Mouse (Mus musculus): ENCODE results near the gene Hoxd4. TPM values are rescaled to one million over a fixed set of nuclear protein-coding genes. Genes with fewer than 3 reads are reported as not detected.

Gene Hoxd4
- total RNA-seq, 2 experiments from 2014 or later: 1.4 to 2.7 TPM

- intact Hi-C loops (cut with DNase I; ENCODE audit: low total_unique reads): no loop called here
- no peak for DNase-seq
These were observed 34.6 kb upstream of the Hoxd4 start for GRCm38 (mm10) chr2:74677106-74677505.

DNA sequence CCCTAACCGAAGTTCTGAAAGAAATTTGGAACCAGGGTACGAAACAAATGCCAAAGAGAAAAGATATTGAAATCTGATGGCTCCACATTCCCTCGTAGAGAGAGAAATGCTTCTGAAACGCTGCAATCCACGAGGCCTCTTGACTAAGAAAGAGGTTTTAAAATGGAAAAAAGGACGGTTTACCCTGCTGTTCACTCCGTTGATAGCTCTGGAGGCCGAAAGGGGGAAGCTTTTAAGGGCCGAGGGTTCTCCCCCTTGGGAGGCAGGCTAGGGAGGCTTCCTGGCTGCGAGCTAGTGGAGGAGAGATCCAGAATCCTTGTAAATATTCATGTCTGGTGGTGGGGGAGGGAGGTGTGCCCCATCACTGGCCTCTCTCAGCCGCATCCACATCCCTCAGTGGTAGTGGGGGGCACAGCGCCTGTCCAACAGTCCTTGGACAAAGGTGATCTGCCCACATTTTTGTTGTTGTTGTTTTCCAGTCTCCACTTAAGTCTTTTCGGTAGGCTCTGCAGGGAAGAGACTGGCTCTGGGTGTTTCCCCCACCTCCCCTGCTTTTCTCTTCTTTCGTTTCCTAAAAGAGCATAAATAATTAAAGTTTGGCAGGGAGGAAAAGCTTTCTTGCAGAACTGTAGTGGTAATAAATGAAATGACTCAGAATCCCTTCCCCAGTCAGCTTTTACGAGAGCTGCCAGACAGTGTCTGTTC lies 32.7 kb upstream of the Hoxd4 start, which contains the start of gene Hoxd11:
Gene Hoxd11, plus strand, starts transcription at position 667 of the 705 bp plus-strand sequence.
- no peak for DNase-seq
- intact Hi-C loops (cut with DNase I; ENCODE audit: low total_unique reads): no loop called here

DNA sequence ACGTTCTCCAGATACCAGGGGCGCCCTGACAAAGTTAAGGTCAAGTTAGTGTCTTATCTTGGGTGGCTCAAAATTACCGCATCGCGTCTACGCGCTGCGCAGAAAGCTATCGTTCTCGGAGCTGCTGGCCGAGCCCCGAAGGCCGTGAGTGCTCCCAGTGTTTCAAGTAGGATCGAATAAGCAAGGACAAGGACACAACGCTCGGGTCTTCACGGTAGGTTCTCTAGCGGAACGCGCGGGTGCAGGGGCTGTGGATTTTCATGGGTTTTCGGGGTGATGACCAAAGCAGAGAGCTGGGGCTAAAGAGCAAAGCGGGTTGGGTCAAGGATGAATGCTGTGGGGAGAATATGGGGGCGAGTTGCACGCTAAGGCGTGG lies 32.1 kb upstream of the Hoxd4 start:
- DNase-seq: no peak
- intact Hi-C loops (cut with DNase I; ENCODE audit: low total_unique reads): no loop called here

DNA sequence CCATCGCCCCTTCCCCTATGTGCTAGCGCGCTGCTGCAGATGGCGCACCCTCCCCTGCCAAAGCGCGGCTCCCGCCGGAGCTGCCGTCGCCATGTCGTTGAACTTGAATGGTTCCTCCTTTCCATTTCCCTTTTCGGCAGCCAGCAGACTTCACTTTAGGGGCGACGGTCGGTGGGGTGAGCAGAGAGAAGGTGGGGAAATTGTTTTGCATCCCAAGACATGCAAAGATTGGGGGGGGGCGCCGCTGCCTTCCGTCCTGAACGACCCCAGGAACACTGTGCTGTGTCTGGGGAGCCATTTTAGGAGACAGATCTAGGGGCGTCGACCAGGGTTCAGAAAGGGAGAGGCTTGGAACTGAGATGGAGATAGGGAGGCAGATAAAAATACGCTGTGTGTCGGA lies 31.7 kb upstream of the Hoxd4 start:
- intact Hi-C loops (cut with DNase I; ENCODE audit: low total_unique reads): no loop called here
- DNase-seq: no peak

- DNase-seq: no peak
- intact Hi-C loops (cut with DNase I; ENCODE audit: low total_unique reads): no loop called here
These were observed 30.9 kb upstream of the Hoxd4 start for GRCm38 (mm10) chr2:74680561-74681398.

DNA sequence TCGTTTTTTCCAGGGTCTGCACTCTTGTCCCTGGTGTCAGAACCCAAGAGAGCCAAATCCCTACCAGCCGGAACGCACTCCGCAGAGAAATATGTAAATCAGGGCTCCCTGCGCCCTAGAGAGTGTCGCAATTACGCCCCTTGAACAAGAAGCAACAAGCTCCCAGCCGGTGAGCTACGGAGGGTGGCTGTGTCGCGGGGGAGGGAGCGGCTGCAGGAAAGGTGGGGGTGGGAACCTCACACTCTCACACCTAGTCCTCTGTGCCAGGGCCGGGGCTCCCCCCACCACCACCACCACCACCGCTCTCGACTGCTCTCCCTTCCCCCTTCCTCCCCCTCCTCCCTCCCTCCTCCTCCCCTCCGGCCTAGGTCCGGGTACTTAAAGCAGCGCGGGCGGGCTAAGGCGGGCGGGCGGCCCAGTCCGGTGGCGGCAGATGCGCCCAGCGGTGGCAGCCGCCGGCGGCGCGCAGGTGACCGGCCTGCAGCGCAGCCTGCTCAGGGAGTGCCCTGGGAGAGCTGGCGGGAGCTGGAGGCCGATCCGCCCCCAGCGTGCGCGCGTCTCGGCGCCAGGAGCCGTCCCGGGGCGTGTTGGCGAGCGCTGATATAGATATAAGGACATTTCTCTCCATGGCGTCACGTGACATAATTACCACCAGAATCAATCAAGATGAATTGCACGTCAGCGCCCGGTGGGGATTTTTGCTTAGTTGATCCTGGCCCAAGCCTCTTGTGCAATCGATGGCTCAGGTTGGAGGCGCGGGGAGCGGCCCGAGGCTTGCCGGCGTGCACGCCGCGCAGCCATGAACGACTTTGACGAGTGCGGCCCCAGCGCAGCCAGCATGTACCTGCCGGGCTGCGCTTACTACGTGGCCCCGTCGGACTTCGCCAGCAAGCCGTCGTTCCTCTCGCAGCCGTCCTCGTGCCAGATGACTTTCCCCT lies 29.9 kb upstream of the Hoxd4 start:
- intact Hi-C loops (cut with DNase I; ENCODE audit: low total_unique reads): no loop called here
- DNase-seq: no peak

DNA sequence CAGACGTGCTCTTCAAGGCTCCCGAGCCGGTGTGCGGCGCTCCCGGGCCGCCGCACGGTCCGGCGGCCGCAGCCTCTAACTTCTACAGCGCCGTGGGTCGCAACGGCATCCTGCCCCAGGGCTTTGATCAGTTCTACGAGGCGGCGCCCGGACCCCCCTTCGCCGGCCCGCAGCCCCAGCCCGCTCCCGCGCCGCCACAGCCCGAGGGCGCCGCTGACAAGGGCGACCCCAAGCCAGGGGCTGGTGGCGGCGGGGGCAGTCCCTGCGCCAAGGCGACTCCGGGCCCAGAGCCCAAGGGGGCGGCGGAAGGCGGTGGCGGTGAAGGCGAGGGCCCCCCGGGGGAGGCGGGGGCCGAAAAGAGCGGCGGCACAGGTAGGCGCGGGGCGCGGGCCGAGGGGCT lies 28.9 kb upstream of the Hoxd4 start:
- no peak for DNase-seq
- intact Hi-C loops (cut with DNase I; ENCODE audit: low total_unique reads): no loop called here

- no peak for DNase-seq
- intact Hi-C loops (cut with DNase I; ENCODE audit: low total_unique reads): no loop called here
These were observed 28.2 kb upstream of the Hoxd4 start for GRCm38 (mm10) chr2:74683471-74683951.

GRCm38 (mm10) chr2:74684106-74684505 lies 27.6 kb upstream of the Hoxd4 start:
- intact Hi-C loops (cut with DNase I; ENCODE audit: low total_unique reads): no loop called here
- DNase-seq: no peak

GRCm38 (mm10) chr2:74685059-74685603 lies 26.6 kb upstream of the Hoxd4 start:
- DNase-seq: no peak
- intact Hi-C loops (cut with DNase I; ENCODE audit: low total_unique reads): no loop called here

GRCm38 (mm10) chr2:74686301-74686987 lies 25.3 kb upstream of the Hoxd4 start:
- intact Hi-C loops (cut with DNase I; ENCODE audit: low total_unique reads): no loop called here
- no peak for DNase-seq

DNA sequence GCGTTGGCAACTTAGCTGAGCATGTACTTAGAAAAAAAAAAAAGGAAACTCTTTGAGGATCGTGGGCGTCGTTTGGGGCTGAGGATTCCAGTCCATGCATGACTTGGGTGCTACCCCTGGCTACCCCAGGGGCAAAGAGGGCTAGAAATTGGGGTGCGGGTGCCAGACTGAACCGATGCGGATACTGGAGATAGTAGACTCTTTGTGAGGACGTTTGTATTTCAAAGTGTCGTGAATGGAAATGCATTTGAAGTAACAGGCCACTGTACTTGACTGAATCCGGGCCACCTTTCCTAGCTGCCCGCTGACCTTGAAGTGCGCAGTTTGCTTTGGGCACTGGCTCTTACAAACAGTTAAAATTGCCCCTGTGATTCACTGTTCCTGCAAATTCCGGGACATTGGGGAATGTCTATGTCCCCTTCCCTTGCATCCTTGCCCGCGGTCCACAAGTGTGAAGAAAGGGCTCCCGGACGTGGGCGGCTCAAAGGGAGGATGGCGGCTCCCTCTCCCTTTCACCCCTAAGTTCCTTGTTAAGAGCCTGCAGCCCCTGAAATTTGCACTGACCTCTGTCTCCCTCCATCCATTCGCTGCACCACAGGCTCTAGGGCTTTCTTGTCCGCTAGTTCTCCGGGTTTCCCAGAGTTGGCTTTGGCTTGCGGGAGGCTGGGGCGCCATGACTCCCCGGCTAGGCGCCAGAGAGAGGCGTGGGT lies 24.6 kb upstream of the Hoxd4 start:
- no peak for DNase-seq
- intact Hi-C loops (cut with DNase I; ENCODE audit: low total_unique reads): no loop called here

- intact Hi-C loops (cut with DNase I; ENCODE audit: low total_unique reads): no loop called here
- no peak for DNase-seq
These were observed 23.8 kb upstream of the Hoxd4 start for GRCm38 (mm10) chr2:74687698-74688555.

DNA sequence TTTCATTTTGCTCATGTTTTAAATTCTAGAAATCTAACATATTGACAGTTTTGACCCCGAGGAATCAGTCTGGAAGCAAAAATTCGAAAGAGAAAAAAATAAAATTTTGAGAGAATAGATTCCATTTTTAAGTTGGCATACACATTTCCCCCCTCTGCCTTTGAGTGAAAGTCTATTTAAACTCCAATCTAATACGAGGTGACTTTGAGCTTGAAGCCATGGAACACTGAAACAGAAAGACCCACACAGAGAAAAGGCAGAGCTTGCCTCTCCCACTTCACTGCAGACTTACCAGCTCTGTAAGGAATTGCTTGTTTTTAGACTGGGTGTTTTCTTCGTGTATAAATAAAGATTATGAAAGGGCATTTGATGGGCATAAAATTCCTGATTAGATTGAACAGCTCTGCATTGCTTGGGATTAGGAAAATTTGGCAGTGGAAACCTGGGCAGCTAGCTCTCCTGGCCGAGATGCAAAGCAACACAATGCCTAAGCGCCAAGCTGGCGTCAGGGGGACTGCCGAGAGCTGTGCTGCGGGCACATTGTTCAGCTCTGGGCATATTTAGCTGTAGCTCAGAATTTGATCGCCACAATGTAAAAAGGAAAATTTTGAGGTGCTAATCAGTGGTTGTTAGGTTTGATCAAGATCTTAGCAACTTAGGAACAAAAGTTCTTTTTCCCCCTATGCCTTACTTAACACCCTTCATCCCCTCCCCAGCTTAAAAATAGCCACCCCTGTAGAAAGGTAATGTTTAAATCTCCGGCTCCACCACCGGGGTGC lies 22.7 kb upstream of the Hoxd4 start:
- intact Hi-C loops (cut with DNase I; ENCODE audit: low total_unique reads): no loop called here
- no peak for DNase-seq

GRCm38 (mm10) chr2:74689574-74690337 lies 22.0 kb upstream of the Hoxd4 start:
- DNase-seq: no peak
- intact Hi-C loops (cut with DNase I; ENCODE audit: low total_unique reads): no loop called here

DNA sequence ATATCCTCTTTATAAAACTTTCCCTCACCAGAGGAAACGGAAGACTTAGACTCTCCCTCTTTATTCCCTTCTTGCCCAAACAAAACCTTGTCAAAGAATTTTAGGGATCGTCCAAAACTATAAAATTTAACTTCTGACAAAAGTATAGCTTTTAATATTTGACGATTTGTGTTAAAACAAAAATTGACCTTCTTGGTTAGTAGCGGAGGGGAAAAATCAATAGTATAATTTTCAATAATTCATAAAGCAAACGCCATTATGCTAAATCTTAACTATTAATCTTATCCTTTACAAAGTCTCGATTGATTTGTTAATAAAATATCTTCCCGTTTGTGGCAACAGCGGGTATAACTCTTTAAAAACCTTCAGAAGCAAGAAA lies 21.4 kb upstream of the Hoxd4 start:
- intact Hi-C loops (cut with DNase I; ENCODE audit: low total_unique reads): no loop called here
- no peak for DNase-seq

Data from gastrocnemius, postnatal 14 days (tissue).